Mouse (Mus musculus) heart, postnatal 0 days (tissue): Measurements from ENCODE around the gene Stab2.

ENCODE experiments used
- CTCF ChIP-seq: IDR thresholded peaks from 2 replicates; pipeline ENCODE4 v1.5.1; 2016; ENCODE audit warnings: antibody characterized with exemption, control low read depth, low read depth
- EP300 ChIP-seq: IDR thresholded peaks from 2 replicates; pipeline ENCODE4 v1.6.1; 2016; ENCODE audit warnings: antibody characterized with exemption, low read depth

DNA sequence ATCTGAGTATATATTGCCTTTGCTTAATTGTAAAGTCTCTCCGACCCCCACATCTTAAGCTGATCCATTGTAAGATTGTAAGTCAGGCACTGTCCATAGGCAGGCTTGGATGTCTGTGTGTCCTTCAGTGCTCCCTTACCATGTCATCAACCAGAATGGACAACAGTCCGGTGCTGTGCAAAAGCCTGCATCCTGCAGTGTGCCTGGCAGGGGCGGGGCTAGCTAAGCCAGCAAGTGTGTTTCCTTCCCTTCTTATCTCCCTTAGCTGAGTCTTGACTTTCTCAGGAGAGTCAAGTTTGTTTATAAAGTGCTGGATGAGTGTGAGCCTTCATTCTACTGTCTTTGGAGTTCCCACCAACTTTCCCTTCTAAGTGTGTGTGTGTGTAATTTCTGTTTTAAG lies 37.4 kb upstream of the Stab2 start:
- TF ChIP-seq EP300: no peak
- TF ChIP-seq CTCF: no peak
